Mouse (Mus musculus) hematopoietic stem cell, adult 5-6 weeks (primary cell): ENCODE measurements at regions not wholly inside any gene's neighbourhood (a gene's known extent, or its start where the extent isn't known, plus 50 kb on each side); places are given as distances from the start of the nearest gene placed in this dataset.

ENCODE experiments used
- ATAC-seq, 2 experiments: fragments of 125-278 bp in 1 of 2; replicated peaks in 1 of 2; 2 replicates each; pipeline ENCODE4 v1.8.0; 2016 to 2017; ENCODE audit warnings: inconsistent platforms in 2 of 2, mild to moderate bottlenecking in 2 of 2, moderate number of reproducible peaks in 2 of 2, low read depth in 1 of 2, moderate TSS enrichment in 1 of 2; ENCODE audit not compliant: low FRiP score in 2 of 2, poor library complexity in 2 of 2, severe bottlenecking in 2 of 2, insufficient read depth in 1 of 2, low TSS enrichment in 1 of 2

- ATAC-seq, result no peak
Observed at GRCm38 (mm10) chr13:37290636-37291035, 54.4 kb upstream of the Ly86 start.

GRCm38 (mm10) chr13:37288993-37289392 is 56.0 kb upstream of the Ly86 start:
- ATAC-seq, result no peak

- ATAC-seq, result no peak
Observed at GRCm38 (mm10) chr13:37282515-37282914, 62.5 kb upstream of the Ly86 start.

- ATAC-seq, result peak in 1 of 2 experiments; percentile 71; a peak in 2 of 4 replicates
Observed at GRCm38 (mm10) chr13:37279078-37279789, 65.8 kb upstream of the Ly86 start.

GRCm38 (mm10) chr13:37249581-37250461 is 95.2 kb upstream of the Ly86 start:
- ATAC-seq, result peak in 1 of 2 experiments; percentile 53; a peak in 1 of 4 replicates

GRCm38 (mm10) chr13:37248741-37249140 is 96.3 kb upstream of the Ly86 start:
- no peak for ATAC-seq

- no peak for ATAC-seq
Observed at GRCm38 (mm10) chr13:37240048-37240447, 105.0 kb upstream of the Ly86 start.

GRCm38 (mm10) chr13:37237285-37237684 is 107.7 kb upstream of the Ly86 start:
- ATAC-seq, result no peak

- no peak for ATAC-seq
Observed at GRCm38 (mm10) chr13:37225834-37226233, 119.2 kb upstream of the Ly86 start.

- no peak for ATAC-seq
Observed at GRCm38 (mm10) chr13:37220436-37220835, 124.6 kb upstream of the Ly86 start.

GRCm38 (mm10) chr13:37218596-37218995 is 126.4 kb upstream of the Ly86 start:
- peak; percentile 92 to 96 for ATAC-seq

- peak in 1 of 2 experiments; percentile 17; a peak in 1 of 4 replicates for ATAC-seq
Observed at GRCm38 (mm10) chr13:37214590-37215282, 130.3 kb upstream of the Ly86 start.

GRCm38 (mm10) chr13:37197136-37197535 is 147.1 kb upstream of the F13a1 start:
- ATAC-seq, result no peak

GRCm38 (mm10) chr13:37195857-37196256 is 145.8 kb upstream of the F13a1 start:
- no peak for ATAC-seq

- ATAC-seq, result 0 out of 4 replicates have a peak, but pooled peaks have one; percentile 32 to 37
Observed at GRCm38 (mm10) chr13:37181169-37181787, 131.2 kb upstream of the F13a1 start.

- no peak for ATAC-seq
Observed at GRCm38 (mm10) chr13:37176526-37176925, 126.5 kb upstream of the F13a1 start.

GRCm38 (mm10) chr13:37175997-37176396 is 126.0 kb upstream of the F13a1 start:
- ATAC-seq, result no peak
